Mouse (Mus musculus) left cerebral cortex, adult 2 months (tissue): ENCODE measurements around the gene Gdf7. TPM values are rescaled to one million over a fixed set of nuclear protein-coding genes. Genes with fewer than 3 reads are reported as not detected.

Experiments used
- DNase-seq, 2 experiments: peaks; one replicate each; pipeline ENCODE4 v3.0.0; 2021 to 2022; ENCODE audit warnings: low spot score in 2 of 2, mixed read lengths in 1 of 2; ENCODE audit errors: extremely low spot score in 1 of 2
- H3K27ac ChIP-seq: fragments of 200-600 bp; 2 replicates; pipeline ENCODE4 v1.8.1; 2022
- H3K4me3 ChIP-seq: fragments of 200-600 bp; 2 replicates; pipeline ENCODE4 v1.8.1; 2022
- CTCF ChIP-seq: fragments of 200-600 bp; IDR thresholded peaks from 2 replicates; pipeline ENCODE4 v1.8.1; 2022; ENCODE audit warnings: antibody characterized with exemption, mild to moderate bottlenecking, moderate library complexity
- intact Hi-C: fragments of 180-260 bp; cut with DNase I; formaldehyde crosslinking; loops from one replicate; pipeline ENCODE4 v1.15.1; 2025
- long read RNA-seq, 2 experiments: library from polyadenylated mRNA; stranded (forward); transcript quantifications; one replicate each; pipeline ENCODE4 v2.0.0; 2021; ENCODE audit warnings: borderline mapping rate in 2 of 2
- total RNA-seq, 2 experiments: library from RNA; stranded (reverse); gene quantifications; 2 replicates each; pipeline ENCODE4 v1.2.3; 2021

Gdf7 gene
- 1 to 10 TPM in 1 of 2 experiments, under 1 TPM in 1; 0.66 to 1.1 TPM for total RNA-seq
- long read RNA-seq, experiment 1: 0 reads
- long read RNA-seq, experiment 2: 0 reads

DNA sequence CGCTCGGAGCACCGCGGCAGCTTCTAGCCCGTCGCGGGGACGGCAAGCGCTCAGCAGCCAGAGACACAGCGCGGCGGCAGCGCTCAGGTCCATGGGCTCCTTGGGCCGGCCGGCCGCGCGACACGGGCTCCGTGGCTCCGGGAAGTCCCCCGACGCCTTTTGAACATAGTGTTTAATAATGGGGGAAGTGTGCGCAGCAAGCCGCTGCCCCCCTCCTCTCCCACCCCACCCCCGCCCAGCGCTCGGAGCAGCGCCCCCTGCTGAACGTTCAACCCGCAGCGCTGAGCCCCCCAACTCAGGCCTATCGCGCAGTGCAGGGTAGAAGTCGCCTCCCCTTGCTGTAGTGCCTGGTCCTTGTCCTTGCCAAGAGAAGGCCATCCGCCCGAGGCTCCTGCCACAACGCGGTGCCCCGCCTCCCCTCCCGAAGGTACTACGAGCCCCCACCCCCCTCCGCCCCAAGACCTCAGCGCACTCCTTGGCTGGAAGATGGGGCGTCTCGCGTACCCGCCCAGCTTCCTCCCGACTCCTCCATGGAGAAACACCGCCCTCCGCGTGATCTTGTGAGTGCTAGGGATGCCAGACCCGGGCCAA is at the start of gene Gdf7:
Gene Gdf7, minus strand, starts transcription at position 114 of the 591 bp plus-strand sequence.
- DNase-seq: no peak
- Histone ChIP-seq H3K4me3 (peak within 1 kb of the TSS; percentile 39), H3K27ac (no peak within 1 kb of the TSS)
- peak; percentile 38 for TF ChIP-seq CTCF
- intact Hi-C loops: no loop called here

DNA sequence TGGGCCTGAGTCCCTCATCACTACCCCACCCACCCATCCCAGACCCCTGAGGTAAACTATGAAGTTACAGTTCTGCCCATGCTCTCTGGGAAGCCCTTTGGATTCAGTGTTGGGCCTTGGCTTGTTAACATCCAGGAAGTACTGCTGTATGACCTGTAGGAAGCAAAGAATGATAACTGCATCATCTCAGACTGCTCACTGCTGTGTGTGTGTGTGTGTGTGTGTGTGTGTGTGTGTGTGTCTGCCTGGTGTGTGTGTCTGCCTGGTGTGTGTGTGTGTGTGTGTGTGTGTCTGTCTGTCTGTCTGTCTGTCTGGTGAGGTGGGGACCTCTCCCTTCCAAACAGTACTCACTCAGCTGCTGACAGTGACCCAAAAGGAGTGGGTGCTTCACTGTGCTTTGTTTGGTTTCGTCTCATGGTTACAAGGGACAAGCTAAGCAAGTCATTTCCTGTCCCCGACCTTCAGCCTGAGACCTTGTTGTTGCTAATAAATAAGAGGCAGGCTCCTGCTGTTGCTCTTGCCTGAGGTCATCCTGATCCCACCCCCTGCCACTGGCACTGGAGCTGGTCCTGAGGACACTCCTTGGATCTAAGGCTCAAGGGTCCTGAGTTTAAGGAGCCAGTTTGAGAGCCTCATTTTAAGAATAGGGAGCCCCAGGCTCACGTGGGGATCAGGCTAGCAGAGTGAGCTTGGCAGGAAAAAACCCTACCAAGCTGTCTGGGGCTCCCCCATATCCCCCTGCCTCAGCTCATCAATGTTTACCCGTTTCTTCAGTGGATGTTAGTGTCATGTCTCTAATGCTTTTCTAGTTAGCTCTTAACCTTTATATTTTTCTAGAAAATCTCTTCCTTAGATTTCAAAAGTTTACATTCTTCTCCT is 49.5 kb upstream of the Gdf7 start:
- no peak for TF ChIP-seq CTCF
- intact Hi-C loops: no loop called here
- no peak for DNase-seq
- Histone ChIP-seq H3K4me3 (no peak overlapping the region), H3K27ac (peak overlapping the region; percentile 55; the same call in 1 of the 2 replicates)

DNA sequence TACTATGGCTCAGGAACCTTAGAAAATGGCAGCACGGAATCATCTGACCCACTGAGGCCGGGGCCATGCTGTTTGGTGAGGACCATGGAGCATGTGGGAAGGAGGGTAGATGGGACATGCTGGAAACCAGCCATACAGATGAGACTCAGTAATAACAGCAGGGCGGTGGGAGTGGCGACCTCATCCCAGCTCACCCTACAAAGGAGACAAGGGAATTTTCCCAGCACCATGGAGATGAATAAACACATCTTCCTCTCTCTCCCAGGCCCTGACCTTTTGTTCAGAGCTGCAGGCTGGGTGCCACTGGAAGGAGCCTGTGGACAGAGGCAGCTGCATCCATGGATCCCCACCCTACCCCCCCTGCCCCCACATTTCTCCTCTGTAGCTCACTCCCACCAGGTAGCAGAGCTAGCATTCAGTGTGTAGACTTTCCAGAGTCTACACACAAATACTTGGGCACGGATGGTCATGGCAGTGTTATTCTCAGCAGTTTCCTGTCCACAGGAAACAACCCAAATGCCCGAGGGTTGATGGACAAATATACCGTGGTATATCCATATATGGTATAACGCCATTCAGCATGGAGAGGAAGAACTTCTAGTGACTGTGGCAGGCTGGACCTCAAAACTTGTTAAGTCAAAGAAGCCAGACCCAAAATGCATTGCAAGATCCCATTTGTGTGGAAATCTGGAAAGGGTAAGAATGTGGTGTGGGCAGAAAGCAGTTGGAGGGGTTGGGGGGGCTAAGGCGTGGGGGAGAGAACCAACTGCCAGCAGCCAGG is 47.2 kb upstream of the Gdf7 start:
- TF ChIP-seq CTCF: no peak
- intact Hi-C loops: no loop called here
- peak overlapping the region; percentile 94 for H3K27ac ChIP-seq
- no peak for DNase-seq
- H3K4me3 ChIP-seq: no peak overlapping the region

DNA sequence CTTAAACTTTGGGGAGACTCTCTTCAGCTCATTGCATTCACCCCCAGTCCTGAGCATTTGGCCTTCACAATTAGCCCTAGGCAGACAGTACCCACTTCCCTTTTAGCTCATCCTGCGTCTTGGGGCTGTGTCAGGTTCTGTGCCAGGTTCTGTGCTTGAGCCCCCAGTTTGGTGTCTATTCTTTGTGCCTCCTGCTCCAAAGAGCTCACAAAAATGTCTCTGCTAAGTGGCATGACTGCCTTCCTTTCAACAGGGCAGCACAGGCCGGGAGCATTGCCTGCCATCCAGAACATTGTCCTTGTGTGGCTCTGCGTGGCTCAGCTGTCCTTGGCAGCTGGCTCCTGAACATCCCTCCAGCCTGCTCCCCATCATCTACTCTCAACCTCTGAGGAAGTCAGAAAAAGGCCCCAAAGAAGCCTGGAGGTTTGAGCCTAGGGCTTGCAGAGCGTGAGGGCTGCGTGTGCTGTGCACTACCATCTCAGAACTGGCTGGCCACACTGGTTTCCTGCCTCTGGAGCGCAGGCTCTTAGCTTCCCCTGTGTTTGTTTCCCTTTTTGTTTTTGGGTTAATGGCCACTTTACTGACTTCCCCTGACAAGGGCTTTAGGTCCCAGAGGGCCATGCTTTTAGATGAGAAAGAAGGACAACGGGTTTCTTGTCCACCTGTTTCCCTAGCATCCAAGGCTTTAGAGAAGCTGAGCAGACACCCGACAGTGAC is 46.1 kb upstream of the Gdf7 start:
- no peak for DNase-seq
- peak overlapping the region; percentile 94 for H3K27ac ChIP-seq
- intact Hi-C loops: no loop called here

DNA sequence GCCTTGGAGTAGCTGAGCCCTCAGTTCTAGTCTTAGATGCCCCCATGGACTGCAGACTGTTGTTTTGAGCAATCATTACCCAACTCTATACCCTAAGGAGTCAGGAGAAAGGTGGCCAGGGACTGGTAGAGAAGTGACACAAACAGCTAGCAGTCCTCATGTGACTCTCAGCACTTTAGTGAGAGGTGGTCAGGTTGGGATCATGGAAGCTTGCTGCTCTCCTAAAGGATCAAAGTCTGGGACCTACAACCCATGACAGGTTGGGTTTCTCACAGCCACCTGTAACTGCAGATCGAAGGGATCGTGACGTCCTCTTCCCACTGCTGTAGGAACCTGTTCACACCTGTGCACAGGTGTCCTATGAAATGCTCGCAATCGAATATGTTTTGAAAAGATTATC is 43.8 kb upstream of the Gdf7 start:
- peak overlapping the region; percentile 94 for H3K27ac ChIP-seq
- intact Hi-C loops: loop anchor here (1.0 to 2.0 kb wide), 3 partner anchors 12 to 120 kb away; no protein-coding TSS in a partner anchor
- no peak for TF ChIP-seq CTCF
- H3K4me3 ChIP-seq: no peak overlapping the region
- no peak for DNase-seq

More for the DNA sequence above, 46.1 kb upstream of the Gdf7 start:
- no peak for TF ChIP-seq CTCF
- H3K4me3 ChIP-seq: no peak overlapping the region

DNA sequence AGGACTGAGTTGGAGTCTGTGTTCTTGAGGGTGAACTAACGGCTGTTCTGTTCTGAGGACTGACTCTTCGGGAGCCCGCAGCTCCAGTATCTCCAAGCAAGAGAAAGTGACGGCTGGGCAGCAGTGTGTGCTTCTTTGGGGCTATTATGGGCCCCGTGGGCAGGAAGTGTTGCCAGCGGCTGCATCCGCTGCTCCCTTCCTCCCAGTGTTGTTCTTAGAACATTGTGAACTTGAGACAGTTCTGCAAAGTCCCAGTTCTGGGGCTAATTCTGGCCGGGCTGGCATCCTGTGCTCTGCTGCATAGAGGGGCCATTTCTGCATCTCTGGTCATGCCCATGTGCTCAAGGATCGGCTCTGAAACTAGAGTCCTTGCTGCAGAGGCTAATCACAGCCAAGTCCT is 43.1 kb upstream of the Gdf7 start:
- no peak for TF ChIP-seq CTCF
- H3K4me3 ChIP-seq: no peak overlapping the region
- intact Hi-C loops: loop anchor here (1.0 to 2.0 kb wide), 4 partner anchors 12 to 154 kb away; no protein-coding TSS in a partner anchor
- DNase-seq: peak; percentile 64 to 67
- peak overlapping the region; percentile 94 for H3K27ac ChIP-seq

DNA sequence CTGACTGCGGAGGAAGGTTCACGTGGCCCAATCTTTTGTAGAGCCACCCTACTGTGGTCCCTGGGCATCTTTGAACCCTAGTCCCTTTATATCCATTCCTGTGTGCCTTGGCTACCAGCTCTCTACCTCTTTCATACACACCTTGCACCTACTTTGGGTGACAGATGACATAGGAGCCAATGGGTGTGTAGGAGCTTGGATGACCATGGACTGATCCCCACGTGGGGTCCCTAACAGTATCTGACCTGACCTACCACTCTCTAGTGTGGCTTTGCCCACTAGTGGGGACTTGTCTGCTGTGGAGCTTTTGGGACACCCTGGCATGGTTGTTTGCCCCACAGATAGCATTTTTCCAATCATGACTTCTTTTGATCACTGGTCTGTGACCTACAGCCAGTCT is 41.6 kb upstream of the Gdf7 start:
- DNase-seq: no peak
- intact Hi-C loops: no loop called here
- H3K27ac ChIP-seq: peak overlapping the region; percentile 50
- H3K4me3 ChIP-seq: no peak overlapping the region
- no peak for TF ChIP-seq CTCF

DNA sequence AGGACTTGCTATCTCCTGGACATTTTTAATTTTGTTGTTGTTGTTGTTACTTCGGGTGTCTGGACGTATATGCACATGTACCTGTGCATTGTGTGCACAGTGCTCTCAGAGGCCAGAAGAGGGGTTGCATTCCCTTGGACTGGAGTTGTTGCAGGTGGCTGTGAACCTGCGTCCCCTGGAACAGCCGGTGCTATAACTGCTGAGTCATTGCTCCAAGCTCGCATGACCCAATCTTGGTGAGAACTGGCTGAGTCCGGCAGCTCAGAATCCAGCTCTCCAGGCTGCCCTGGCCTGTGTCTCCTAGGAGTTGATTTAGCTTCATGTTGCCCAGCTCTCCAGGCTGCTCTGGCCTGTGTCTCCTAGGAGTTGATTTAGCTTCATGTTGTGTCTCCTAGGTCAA is 39.3 kb upstream of the Gdf7 start:
- intact Hi-C loops: no loop called here
- Histone ChIP-seq H3K27ac (no peak overlapping the region), H3K4me3 (no peak overlapping the region)
- TF ChIP-seq CTCF: no peak
- DNase-seq: no peak

DNA sequence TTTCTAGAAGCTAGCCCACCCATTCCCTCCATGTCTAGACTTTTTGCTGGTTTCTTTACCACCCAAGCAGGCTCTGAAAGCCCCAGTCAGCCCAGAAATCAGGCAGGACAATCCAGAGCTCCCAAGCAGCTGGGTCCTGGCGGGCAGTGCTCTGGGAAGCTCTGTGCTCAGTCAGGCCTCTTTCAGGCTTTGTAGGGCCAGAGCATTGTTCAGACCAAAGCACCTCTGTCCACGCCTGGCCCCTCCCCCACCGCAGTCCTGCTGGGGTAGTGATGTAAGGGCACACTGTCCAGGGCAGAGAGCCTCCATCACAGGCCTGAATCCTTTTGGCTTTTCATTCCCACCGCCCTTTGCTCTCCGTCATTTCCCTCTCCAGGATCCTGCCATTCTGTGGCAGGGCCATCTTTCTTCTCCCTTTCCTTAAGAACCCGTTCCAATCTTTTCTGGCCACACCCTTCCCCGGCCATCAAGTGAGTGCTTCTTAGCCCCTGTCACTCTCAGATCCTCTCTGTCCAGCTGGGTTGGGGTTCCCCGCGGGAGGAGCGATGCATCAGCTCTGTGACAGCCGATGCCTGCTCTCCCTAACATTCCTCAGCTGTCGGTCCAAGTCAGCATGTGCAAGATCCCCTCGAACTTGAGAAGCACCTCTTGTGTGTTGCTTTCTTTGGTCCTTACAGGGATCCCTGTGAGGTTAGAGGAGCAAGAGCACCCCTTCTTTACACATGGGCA is 38.0 kb upstream of the Gdf7 start:
- intact Hi-C loops: no loop called here
- Histone ChIP-seq H3K4me3 (no peak overlapping the region), H3K27ac (peak overlapping the region; percentile 47)
- DNase-seq: no peak
- no peak for TF ChIP-seq CTCF

DNA sequence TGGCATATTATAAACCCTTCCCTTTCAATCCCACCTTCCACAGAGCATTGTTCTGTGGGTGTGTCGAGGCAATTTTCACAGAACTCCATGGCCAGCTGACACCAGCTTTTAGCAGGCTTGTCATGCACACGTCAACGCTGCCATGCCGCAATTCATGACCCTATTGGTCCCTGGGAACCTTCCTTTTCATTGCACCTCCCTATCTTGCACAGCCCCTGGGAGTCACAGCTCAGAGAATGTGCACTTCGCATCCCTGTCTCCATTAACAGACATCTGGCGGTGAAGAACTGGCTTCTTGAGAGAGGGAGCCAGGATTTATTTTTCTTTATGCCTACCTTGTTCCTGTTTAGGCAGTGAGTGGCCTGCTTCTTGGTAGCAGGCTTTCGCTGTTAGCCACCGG is 37.2 kb upstream of the Gdf7 start:
- intact Hi-C loops: no loop called here
- Histone ChIP-seq H3K27ac (peak overlapping the region; percentile 47), H3K4me3 (no peak overlapping the region)
- no peak for DNase-seq
- TF ChIP-seq CTCF: no peak
